Mouse (Mus musculus) olfactory bulb, adult 2 months (tissue): ENCODE results near the gene Tnfsf13.

Experiments
- CTCF ChIP-seq: fragments of 200-500 bp; IDR thresholded peaks from 2 replicates; pipeline ENCODE4 v1.5.1; 2012; ENCODE audit warnings: low read depth, mild to moderate bottlenecking, low read length, moderate library complexity; ENCODE audit not compliant: insufficient read depth
- POLR2A ChIP-seq: fragments of 200-500 bp; IDR thresholded peaks from 2 replicates; pipeline ENCODE4 v1.6.1; 2012; ENCODE audit warnings: mild to moderate bottlenecking, low read depth, low read length, moderate library complexity; ENCODE audit not compliant: insufficient read depth

DNA sequence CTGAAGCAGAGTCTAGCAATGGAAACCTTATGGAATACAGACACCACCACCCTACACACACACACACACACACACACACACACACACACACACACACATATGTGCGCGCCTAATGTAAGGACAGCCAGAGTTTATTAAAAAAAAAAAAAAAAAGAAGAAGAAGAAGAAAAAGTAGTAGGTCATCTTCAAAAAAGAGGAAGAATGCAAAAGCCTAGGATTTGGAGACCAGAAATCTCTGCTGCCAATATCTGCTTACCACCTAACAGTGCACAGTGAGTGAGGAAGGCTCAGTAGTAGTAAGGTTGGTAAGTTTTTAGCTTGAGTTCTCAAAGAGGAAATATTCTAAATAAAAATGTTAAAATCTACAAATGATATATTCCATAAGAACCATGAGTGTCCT lies 6.4 kb downstream of the Tnfsf13 start:
- TF ChIP-seq CTCF = no peak
- no peak for TF ChIP-seq POLR2A
